Mouse (Mus musculus): Measurements from ENCODE around the gene Ep400. TPM values are rescaled to one million over a fixed set of nuclear protein-coding genes. Genes with fewer than 3 reads are reported as not detected.
A peak's percentile ranks its signal among the peaks of the same experiment; 100 is the strongest.

The Ep400 gene
- polyA plus RNA-seq (2012; ENCODE audit: insufficient read depth, low replicate concordance) = 18.5 and 24.0 TPM in 2 replicates

GRCm38 (mm10) chr5:110770448-110771158 lies at the start of gene Ep400:
Gene Ep400, minus strand, starts transcription at chr5:110770717.
- H3K4me1 ChIP-seq = peaks cover 54% of the 10 kb centered on the region
- peak within 1 kb of the TSS; percentile 99 for H3K4me3 ChIP-seq (replicated peaks)
- H3K9me3 ChIP-seq = no peaks in the 10 kb centered on the region
- no peak for TF ChIP-seq GATA1 (IDR thresholded peaks at IDR 0.05; ENCODE audit: borderline replicate concordance, low read length)
- peak; percentile 59; the same call in 1 of the 2 replicates for TF ChIP-seq FLI1 (IDR thresholded peaks at IDR 0.05; ENCODE audit: low read length)
- peaks cover 44% of the 10 kb centered on the region for H3K36me3 ChIP-seq (replicated peaks; ENCODE audit: low read length)
- H3K27me3 ChIP-seq (replicated peaks) = no peaks in the 10 kb centered on the region

- Histone ChIP-seq H3K9me3 (no peaks in the 10 kb centered on the region), H3K36me3 (replicated peaks; ENCODE audit: low read length) (peaks cover 31% of the 10 kb centered on the region), H3K27me3 (replicated peaks) (no peaks in the 10 kb centered on the region), H3K4me3 (replicated peaks) (peak within 1 kb of the TSS; percentile 97), H3K4me1 (peaks cover 66% of the 10 kb centered on the region)
- no peak for TF ChIP-seq GATA1 (IDR thresholded peaks at IDR 0.05; ENCODE audit: borderline replicate concordance, low read length)
- TF ChIP-seq FLI1 (IDR thresholded peaks at IDR 0.05; ENCODE audit: low read length) = no peak
Measured at GRCm38 (mm10) chr5:110809667-110810325, 39.3 kb upstream of the Ep400 start, which contains the start of gene Ulk1. Gene Ulk1, minus strand, starts transcription at chr5:110810097.

GRCm38 (mm10) chr5:110808821-110809666 lies 38.5 kb upstream of the Ep400 start:
- Histone ChIP-seq H3K4me1 (peaks cover 72% of the 10 kb centered on the region), H3K27me3 (replicated peaks) (no peaks in the 10 kb centered on the region), H3K36me3 (replicated peaks; ENCODE audit: low read length) (peaks cover 39% of the 10 kb centered on the region), H3K9me3 (no peaks in the 10 kb centered on the region), H3K4me3 (replicated peaks) (peak overlapping the region; percentile 97)
- TF ChIP-seq GATA1 (IDR thresholded peaks at IDR 0.05; ENCODE audit: borderline replicate concordance, low read length) = no peak

GRCm38 (mm10) chr5:110808061-110808631 lies 37.6 kb upstream of the Ep400 start:
- peaks cover 74% of the 10 kb centered on the region for H3K4me1 ChIP-seq
- peaks cover 45% of the 10 kb centered on the region for H3K36me3 ChIP-seq (replicated peaks; ENCODE audit: low read length)
- no peaks in the 10 kb centered on the region for H3K27me3 ChIP-seq (replicated peaks)
- H3K9me3 ChIP-seq = no peaks in the 10 kb centered on the region
- no peak for TF ChIP-seq GATA1 (IDR thresholded peaks at IDR 0.05; ENCODE audit: borderline replicate concordance, low read length)
- TF ChIP-seq FLI1 (IDR thresholded peaks at IDR 0.05; ENCODE audit: low read length) = no peak
- peak overlapping the region; percentile 97 for H3K4me3 ChIP-seq (replicated peaks)

GRCm38 (mm10) chr5:110807453-110807852 lies 36.9 kb upstream of the Ep400 start:
- no peaks in the 10 kb centered on the region for H3K9me3 ChIP-seq
- TF ChIP-seq FLI1 (IDR thresholded peaks at IDR 0.05; ENCODE audit: low read length) = no peak
- TF ChIP-seq GATA1 (IDR thresholded peaks at IDR 0.05; ENCODE audit: borderline replicate concordance, low read length) = no peak
- no peaks in the 10 kb centered on the region for H3K27me3 ChIP-seq (replicated peaks)
- H3K36me3 ChIP-seq (replicated peaks; ENCODE audit: low read length) = peaks cover 52% of the 10 kb centered on the region
- peak overlapping the region; percentile 97 for H3K4me3 ChIP-seq (replicated peaks)
- peaks cover 80% of the 10 kb centered on the region for H3K4me1 ChIP-seq

GRCm38 (mm10) chr5:110806676-110807075 lies 36.2 kb upstream of the Ep400 start:
- Histone ChIP-seq H3K4me3 (replicated peaks) (peak overlapping the region; percentile 85), H3K9me3 (no peaks in the 10 kb centered on the region), H3K36me3 (replicated peaks; ENCODE audit: low read length) (peaks cover 60% of the 10 kb centered on the region), H3K4me1 (peaks cover 80% of the 10 kb centered on the region), H3K27me3 (replicated peaks) (no peaks in the 10 kb centered on the region)
- no peak for TF ChIP-seq FLI1 (IDR thresholded peaks at IDR 0.05; ENCODE audit: low read length)
- no peak for TF ChIP-seq GATA1 (IDR thresholded peaks at IDR 0.05; ENCODE audit: borderline replicate concordance, low read length)

- no peaks in the 10 kb centered on the region for H3K27me3 ChIP-seq (replicated peaks)
- peaks cover 65% of the 10 kb centered on the region for H3K36me3 ChIP-seq (replicated peaks; ENCODE audit: low read length)
- peaks cover 80% of the 10 kb centered on the region for H3K4me1 ChIP-seq
- no peaks in the 10 kb centered on the region for H3K9me3 ChIP-seq
- no peak for TF ChIP-seq FLI1 (IDR thresholded peaks at IDR 0.05; ENCODE audit: low read length)
- TF ChIP-seq GATA1 (IDR thresholded peaks at IDR 0.05; ENCODE audit: borderline replicate concordance, low read length) = no peak
- H3K4me3 ChIP-seq (replicated peaks) = peak overlapping the region; percentile 46
Measured at GRCm38 (mm10) chr5:110806154-110806553, 35.6 kb upstream of the Ep400 start.

GRCm38 (mm10) chr5:110804012-110804743 lies 33.7 kb upstream of the Ep400 start:
- Histone ChIP-seq H3K9me3 (no peaks in the 10 kb centered on the region), H3K4me1 (peaks cover 87% of the 10 kb centered on the region), H3K36me3 (replicated peaks; ENCODE audit: low read length) (peaks cover 85% of the 10 kb centered on the region), H3K27me3 (replicated peaks) (no peaks in the 10 kb centered on the region), H3K4me3 (replicated peaks) (no peak overlapping the region)
- TF ChIP-seq FLI1 (IDR thresholded peaks at IDR 0.05; ENCODE audit: low read length) (no peak), GATA1 (IDR thresholded peaks at IDR 0.05; ENCODE audit: borderline replicate concordance, low read length) (no peak)

GRCm38 (mm10) chr5:110802809-110803208 lies 32.3 kb upstream of the Ep400 start:
- Histone ChIP-seq H3K9me3 (no peaks in the 10 kb centered on the region), H3K27me3 (replicated peaks) (no peaks in the 10 kb centered on the region), H3K36me3 (replicated peaks; ENCODE audit: low read length) (peaks cover 98% of the 10 kb centered on the region), H3K4me1 (peaks cover 78% of the 10 kb centered on the region), H3K4me3 (replicated peaks) (no peak overlapping the region)
- no peak for TF ChIP-seq GATA1 (IDR thresholded peaks at IDR 0.05; ENCODE audit: borderline replicate concordance, low read length)
- TF ChIP-seq FLI1 (IDR thresholded peaks at IDR 0.05; ENCODE audit: low read length) = no peak
